Mouse (Mus musculus) forebrain, embryonic 14.5 days (tissue): ENCODE measurements at regions not wholly inside any gene's neighbourhood (a gene's known extent, or its start where the extent isn't known, plus 50 kb on each side); places are given as distances from the start of the nearest gene placed in this dataset.
A peak's percentile ranks its signal among the peaks of the same experiment; 100 is the strongest.
"Not testable (repeated sequence)": the region's sequence is repeated elsewhere in the genome, so short reads cannot be mapped to it uniquely, and the experiment has no call there.

Source experiments
- ATAC-seq: fragments of 200-750 bp; cut with Nextera tagmentation; 2 replicates; pipeline ENCODE4 v1.8.0; 2017; ENCODE audit warnings: mild to moderate bottlenecking, moderate library complexity
- DNase-seq: peaks from one replicate; pipeline ENCODE4 v3.0.0-alpha.2; 2015; ENCODE audit warnings: low spot score
- H3K27ac ChIP-seq: fragments of 300-500 bp; sonication (generic); 2 replicates; pipeline ENCODE4 v1.5.1; 2014; ENCODE audit warnings: low read depth, mild to moderate bottlenecking, control low read depth, low read length, moderate library complexity
- H3K27me3 ChIP-seq: fragments of 300-500 bp; sonication (generic); replicated peaks from 2 replicates; pipeline ENCODE4 v1.6.1; 2014; ENCODE audit warnings: low read length, control low read depth, mixed read lengths; ENCODE audit not compliant: control insufficient read depth, insufficient read depth
- H3K36me3 ChIP-seq: fragments of 300-500 bp; sonication (generic); 2 replicates; pipeline ENCODE4 v1.6.1; 2014; ENCODE audit warnings: low read length, control low read depth; ENCODE audit not compliant: control insufficient read depth, insufficient read depth
- H3K4me1 ChIP-seq: fragments of 300-500 bp; sonication (generic); 2 replicates; pipeline ENCODE4 v1.6.1; 2014; ENCODE audit warnings: antibody characterized with exemption, low read length, control low read depth; ENCODE audit not compliant: control insufficient read depth, insufficient read depth
- H3K4me2 ChIP-seq: fragments of 300-500 bp; sonication (generic); 2 replicates; pipeline ENCODE4 v1.6.1; 2014; ENCODE audit warnings: mild to moderate bottlenecking, control low read depth, low read length
- H3K4me3 ChIP-seq: fragments of 300-500 bp; sonication (generic); 2 replicates; pipeline ENCODE4 v1.5.1; 2014; ENCODE audit warnings: low read depth, low read length, control low read depth
- H3K9ac ChIP-seq: fragments of 300-500 bp; sonication (generic); 2 replicates; pipeline ENCODE4 v1.6.1; 2014; ENCODE audit warnings: mild to moderate bottlenecking, low read length, control low read depth, moderate library complexity
- H3K9me3 ChIP-seq: fragments of 300-500 bp; sonication (generic); replicated peaks from 2 replicates; pipeline ENCODE4 v1.6.1; 2016; ENCODE audit warnings: low read length, control low read depth, mixed read lengths; ENCODE audit not compliant: control insufficient read depth
- WGBS: fragments of 180-500 bp; shearing (Covaris S2); extraction: QIAGEN DNeasy Blood & Tissue Kit; methylation state at CpG from one replicate; pipeline ENCODE4 v1.1.7; 2014; 5-methylcytosine and 5-hydroxymethylcytosine counted together

DNA sequence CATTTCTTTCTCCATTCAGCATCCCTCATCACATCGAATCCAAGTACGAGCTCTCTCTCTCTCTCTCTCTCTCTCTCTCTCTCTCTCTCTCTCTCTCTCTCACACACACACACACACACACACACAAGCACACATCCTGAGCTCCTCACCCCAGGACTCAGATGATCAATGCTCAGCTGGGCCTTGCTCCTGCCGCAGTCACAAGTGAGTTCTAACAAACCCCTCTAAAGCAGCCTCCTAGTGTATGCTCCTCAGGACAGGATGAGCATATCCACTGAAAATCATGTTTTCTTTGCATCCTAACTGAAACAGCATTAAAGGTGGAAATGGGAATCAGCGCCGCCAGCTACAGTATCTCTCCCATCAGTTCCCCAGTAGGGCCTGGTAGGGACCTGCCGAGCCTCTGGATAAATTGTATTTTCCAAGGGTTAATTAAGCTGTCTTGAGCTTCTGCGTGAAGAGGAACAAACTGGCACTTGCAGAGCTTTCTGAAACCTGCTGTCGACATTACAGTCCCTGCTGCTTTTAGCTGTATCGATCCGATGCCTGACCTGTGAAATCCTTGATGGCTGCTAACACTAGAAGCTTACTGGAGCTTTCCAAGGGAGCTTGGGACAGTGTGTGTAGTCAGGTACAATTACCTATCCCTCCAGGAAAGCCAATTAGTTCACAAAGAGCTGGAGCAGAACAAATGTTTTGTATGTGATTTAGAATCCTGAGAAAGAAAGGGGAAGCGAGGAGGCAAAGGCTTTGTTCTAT lies 131.3 kb upstream of the Vrk2 start:
- no peak overlapping the region for H3K4me3 ChIP-seq
- no peaks in the 10 kb centered on the region for H3K36me3 ChIP-seq
- H3K27ac ChIP-seq, result no peak overlapping the region
- no peak overlapping the region for H3K4me2 ChIP-seq
- DNase-seq, result peak; percentile 38
- peak; percentile 42; the same call in 1 of the 2 replicates for ATAC-seq
- 40% methylated on average over 11 of the region's 11 CpGs for WGBS
- H3K4me1 ChIP-seq, result no peaks in the 10 kb centered on the region
- no peaks in the 10 kb centered on the region for H3K27me3 ChIP-seq
- H3K9ac ChIP-seq, result no peak overlapping the region
- H3K9me3 ChIP-seq, result no peaks in the 10 kb centered on the region

DNA sequence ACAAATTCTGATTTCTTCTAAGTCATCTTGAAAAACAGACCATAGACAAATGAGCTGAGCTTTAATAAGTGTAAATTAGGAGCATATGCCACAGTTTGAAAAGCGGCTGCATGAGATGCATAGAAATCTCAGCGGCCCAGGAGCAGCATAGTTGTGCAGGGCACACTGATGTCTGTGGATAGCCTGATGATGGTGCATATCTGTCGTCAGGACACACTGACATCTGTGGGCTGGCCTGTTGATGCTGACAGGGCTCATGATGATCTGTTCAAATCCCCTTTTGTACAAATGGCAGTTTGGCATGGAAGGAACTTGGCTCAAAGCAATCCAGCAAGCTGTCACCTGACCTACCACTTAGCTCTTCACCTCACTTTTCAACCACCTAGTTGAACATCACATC lies 128.5 kb upstream of the Vrk2 start:
- 59% methylated on average over 3 of the region's 3 CpGs for WGBS
- Histone ChIP-seq H3K4me1 (no peaks in the 10 kb centered on the region), H3K4me3 (no peak overlapping the region), H3K36me3 (no peaks in the 10 kb centered on the region), H3K27ac (no peak overlapping the region), H3K9me3 (no peaks in the 10 kb centered on the region), H3K9ac (no peak overlapping the region), H3K27me3 (no peaks in the 10 kb centered on the region), H3K4me2 (no peak overlapping the region)
- peak; percentile 48 for DNase-seq
- peak; percentile 64 for ATAC-seq

- Histone ChIP-seq H3K4me3 (no peak overlapping the region), H3K36me3 (no peaks in the 10 kb centered on the region), H3K27ac (no peak overlapping the region), H3K9me3 (no peaks in the 10 kb centered on the region), H3K9ac (no peak overlapping the region), H3K4me2 (no peak overlapping the region), H3K27me3 (no peaks in the 10 kb centered on the region), H3K4me1 (no peaks in the 10 kb centered on the region)
- WGBS, result over 99% methylated on average over 3 of the region's 3 CpGs
- ATAC-seq (no peak), DNase-seq (no peak)
Measured at GRCm38 (mm10) chr11:26721173-26721572, 127.4 kb upstream of the Vrk2 start.

- H3K27ac ChIP-seq, H3K27me3 ChIP-seq, H3K9me3 ChIP-seq, ATAC-seq, H3K36me3 ChIP-seq, H3K4me2 ChIP-seq, DNase-seq, H3K4me3 ChIP-seq, H3K9ac ChIP-seq, H3K4me1 ChIP-seq: not testable (repeated sequence)
- WGBS, result 71% methylated on average over 2 of the region's 2 CpGs
Measured at GRCm38 (mm10) chr11:26711237-26711636, 117.4 kb upstream of the Vrk2 start.

DNA sequence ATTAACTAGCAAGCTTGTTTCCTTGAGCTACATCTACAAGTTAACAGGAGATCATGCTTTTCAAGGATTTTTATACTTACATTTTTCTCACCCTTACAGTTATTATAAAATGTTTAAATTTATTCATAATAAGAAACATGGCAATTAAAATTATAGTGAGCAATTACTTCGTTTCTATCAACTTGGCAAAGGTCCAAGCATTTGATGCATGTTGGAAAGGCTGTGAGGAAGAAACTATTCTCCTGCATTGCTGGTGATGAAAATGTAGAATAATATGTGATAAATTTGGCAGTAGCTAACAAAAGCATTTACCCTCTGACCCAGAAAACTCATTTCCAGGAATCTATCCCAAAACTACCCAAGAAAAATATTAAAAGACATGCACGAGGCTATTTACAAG lies 114.8 kb upstream of the Vrk2 start:
- Histone ChIP-seq H3K36me3 (no peaks in the 10 kb centered on the region), H3K4me2 (no peak overlapping the region), H3K9ac (no peak overlapping the region), H3K9me3 (no peaks in the 10 kb centered on the region), H3K4me3 (no peak overlapping the region), H3K27me3 (no peaks in the 10 kb centered on the region), H3K4me1 (no peaks in the 10 kb centered on the region), H3K27ac (no peak overlapping the region)
- DNase-seq (peak; percentile 53), ATAC-seq (peak; percentile 32; the same call in 1 of the 2 replicates)
- 43% methylated on average over 2 of the region's 2 CpGs for WGBS

DNA sequence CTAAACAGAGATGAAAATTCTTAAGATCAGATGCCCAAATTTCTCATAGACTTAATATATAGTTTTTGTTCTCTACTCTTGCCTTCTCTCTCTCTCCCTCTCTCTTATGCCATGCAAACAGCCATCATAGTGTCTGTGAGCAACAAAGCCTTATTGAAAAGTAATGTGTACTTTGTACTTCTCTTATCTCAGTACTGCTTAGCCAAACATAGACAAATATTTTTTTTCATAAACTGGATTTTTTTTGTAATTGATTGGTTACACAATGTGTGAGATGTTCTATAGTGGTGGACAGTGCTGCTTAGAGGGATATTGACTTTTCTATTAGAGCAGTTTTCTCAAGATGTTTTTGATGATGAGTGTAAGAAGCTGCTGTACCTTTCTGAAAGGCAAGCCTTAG lies 90.1 kb upstream of the Vrk2 start:
- no peak for ATAC-seq
- no peaks in the 10 kb centered on the region for H3K4me1 ChIP-seq
- DNase-seq, result no peak
- H3K4me2 ChIP-seq, result no peak overlapping the region
- no peak overlapping the region for H3K9ac ChIP-seq
- H3K4me3 ChIP-seq, result no peak overlapping the region
- H3K27me3 ChIP-seq, result no peaks in the 10 kb centered on the region
- H3K9me3 ChIP-seq, result no peaks in the 10 kb centered on the region
- H3K27ac ChIP-seq, result no peak overlapping the region
- no peaks in the 10 kb centered on the region for H3K36me3 ChIP-seq

DNA sequence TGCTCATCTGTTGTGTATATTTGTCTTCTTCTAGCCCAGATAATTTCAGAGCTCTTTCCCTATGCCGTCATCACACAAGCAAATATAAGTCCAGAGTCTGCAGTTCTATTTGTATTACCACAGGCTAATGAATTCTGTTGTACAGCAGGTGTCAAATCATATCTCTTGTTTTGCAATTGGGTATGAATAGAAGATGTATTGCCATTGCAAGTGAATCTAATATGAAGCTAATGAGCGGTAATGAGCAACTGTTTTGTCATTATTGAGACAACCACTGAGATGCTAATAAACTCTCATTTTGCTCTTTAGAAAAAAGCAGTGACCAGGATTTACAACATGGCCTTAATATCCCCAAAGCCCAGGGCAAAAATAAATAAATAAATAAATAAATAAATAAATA lies 73.5 kb upstream of the Vrk2 start:
- H3K9ac ChIP-seq, result no peak overlapping the region
- DNase-seq (peak; percentile 18), ATAC-seq (no peak; the same call in 1 of the 2 replicates)
- no peak overlapping the region for H3K4me2 ChIP-seq
- H3K9me3 ChIP-seq, result no peaks in the 10 kb centered on the region
- no peaks in the 10 kb centered on the region for H3K4me1 ChIP-seq
- H3K36me3 ChIP-seq, result no peaks in the 10 kb centered on the region
- no peaks in the 10 kb centered on the region for H3K27me3 ChIP-seq
- H3K27ac ChIP-seq, result no peak overlapping the region
- no peak overlapping the region for H3K4me3 ChIP-seq
- 84% methylated on average over 2 of the region's 2 CpGs for WGBS

GRCm38 (mm10) chr11:26660878-26661277 lies 67.1 kb upstream of the Vrk2 start:
- ATAC-seq (no peak), DNase-seq (no peak)
- no peak overlapping the region for H3K27ac ChIP-seq
- H3K27me3 ChIP-seq, result no peaks in the 10 kb centered on the region
- H3K9me3 ChIP-seq, result no peaks in the 10 kb centered on the region; the same call in 1 of the 2 replicates
- no peak overlapping the region for H3K9ac ChIP-seq
- H3K4me1 ChIP-seq, result no peaks in the 10 kb centered on the region
- H3K4me3 ChIP-seq, result no peak overlapping the region
- H3K36me3 ChIP-seq, result no peaks in the 10 kb centered on the region
- H3K4me2 ChIP-seq, result no peak overlapping the region

- not testable (repeated sequence) for H3K36me3 ChIP-seq, H3K4me1 ChIP-seq, H3K4me2 ChIP-seq, H3K9ac ChIP-seq, DNase-seq, H3K27ac ChIP-seq, H3K4me3 ChIP-seq, H3K9me3 ChIP-seq, H3K27me3 ChIP-seq, ATAC-seq
Measured at GRCm38 (mm10) chr11:26649165-26649564, 55.4 kb upstream of the Vrk2 start.
